Mouse (Mus musculus): Measurements from ENCODE around the gene Rgl3. TPM values are rescaled to one million over a fixed set of nuclear protein-coding genes. Genes with fewer than 3 reads are reported as not detected.
A peak's percentile ranks its signal among the peaks of the same experiment; 100 is the strongest.

The Rgl3 gene
- polyA plus RNA-seq, 1 experiment from 2014 or later = 0.70 TPM

- H3K4me2 ChIP-seq = no peak overlapping the region
- H3K27ac ChIP-seq = no peak overlapping the region
- no peak overlapping the region for H3K9ac ChIP-seq
- no peaks in the 10 kb centered on the region for H3K4me1 ChIP-seq
- H3K36me3 ChIP-seq = no peaks in the 10 kb centered on the region
- H3K27me3 ChIP-seq = no peaks in the 10 kb centered on the region
- no peak overlapping the region for H3K4me3 ChIP-seq
- ATAC-seq (ENCODE audit: insufficient number of reproducible peaks, low FRiP score, low TSS enrichment, low read depth) = no peak
- 25% methylated on average over 2 of the region's 2 CpGs for WGBS
- no peaks in the 10 kb centered on the region for H3K9me3 ChIP-seq
Measured at GRCm38 (mm10) chr9:21977972-21978371, 11.3 kb downstream of the Rgl3 start.

DNA sequence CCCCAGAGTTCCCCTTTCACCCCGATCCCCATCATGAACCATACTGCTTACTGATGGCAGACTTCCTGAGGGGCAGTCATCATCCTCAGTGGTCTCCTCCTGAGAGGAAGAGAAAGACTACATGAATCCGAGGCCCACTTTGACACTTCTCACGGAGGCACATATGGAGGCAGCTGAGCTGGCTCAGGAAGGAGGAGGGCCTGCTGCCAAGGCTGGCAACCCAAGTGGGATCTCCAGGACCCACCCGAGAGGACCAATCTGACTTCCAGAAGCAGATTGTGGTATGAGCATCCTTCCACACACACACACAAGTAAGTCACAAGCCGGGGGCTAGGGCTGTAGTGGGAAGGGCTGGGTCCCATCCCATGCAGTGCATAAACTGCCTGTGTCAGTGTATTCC is 11.9 kb downstream of the Rgl3 start:
- H3K4me1 ChIP-seq = no peaks in the 10 kb centered on the region
- H3K9me3 ChIP-seq = no peaks in the 10 kb centered on the region
- H3K36me3 ChIP-seq = no peaks in the 10 kb centered on the region
- no peaks in the 10 kb centered on the region for H3K27me3 ChIP-seq
- 89% methylated on average over 5 of the region's 5 CpGs for WGBS
- no peak overlapping the region for H3K9ac ChIP-seq
- no peak overlapping the region for H3K27ac ChIP-seq
- no peak overlapping the region for H3K4me2 ChIP-seq
- no peak for ATAC-seq (ENCODE audit: insufficient number of reproducible peaks, low FRiP score, low TSS enrichment, low read depth)
- H3K4me3 ChIP-seq = no peak overlapping the region

GRCm38 (mm10) chr9:21976626-21977175 is 12.5 kb downstream of the Rgl3 start:
- no peaks in the 10 kb centered on the region for H3K9me3 ChIP-seq
- no peaks in the 10 kb centered on the region for H3K4me1 ChIP-seq
- no peak overlapping the region for H3K9ac ChIP-seq
- no peaks in the 10 kb centered on the region for H3K36me3 ChIP-seq
- H3K4me2 ChIP-seq = no peak overlapping the region
- ATAC-seq (ENCODE audit: insufficient number of reproducible peaks, low FRiP score, low TSS enrichment, low read depth) = no peak
- H3K4me3 ChIP-seq = no peak overlapping the region
- H3K27me3 ChIP-seq = no peaks in the 10 kb centered on the region
- no peak overlapping the region for H3K27ac ChIP-seq
- 76% methylated on average over 10 of the region's 10 CpGs for WGBS

- no peak for ATAC-seq (ENCODE audit: insufficient number of reproducible peaks, low FRiP score, low TSS enrichment, low read depth)
- WGBS = 86% methylated on average over 4 of the region's 4 CpGs
- H3K27me3 ChIP-seq = no peaks in the 10 kb centered on the region
Measured at GRCm38 (mm10) chr9:21969304-21969703, 19.9 kb downstream of the Rgl3 start.

DNA sequence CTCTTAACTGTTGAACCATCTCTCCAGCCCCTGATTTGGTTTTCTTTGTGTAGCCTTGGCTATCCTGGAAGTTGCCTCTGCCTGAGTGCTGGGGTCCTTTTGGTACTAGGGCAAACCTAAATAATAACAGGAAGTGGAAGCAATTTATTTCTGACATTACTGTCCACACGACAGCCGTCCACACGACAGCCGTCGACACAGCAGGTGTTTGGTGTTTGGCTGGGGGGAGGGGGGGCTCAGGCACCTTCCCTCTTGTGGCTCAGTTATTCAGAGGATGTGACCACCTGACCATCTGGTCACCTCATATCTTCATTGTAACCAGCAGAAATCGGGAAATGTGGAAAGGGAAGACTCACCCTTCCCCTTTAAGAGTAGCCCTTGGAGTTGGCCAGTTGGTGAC is 20.4 kb downstream of the Rgl3 start:
- no peak overlapping the region for H3K9ac ChIP-seq
- H3K9me3 ChIP-seq = no peaks in the 10 kb centered on the region
- H3K36me3 ChIP-seq = no peaks in the 10 kb centered on the region
- H3K27ac ChIP-seq = no peak overlapping the region
- H3K4me2 ChIP-seq = no peak overlapping the region
- no peak overlapping the region for H3K4me3 ChIP-seq
- H3K4me1 ChIP-seq = no peaks in the 10 kb centered on the region
- WGBS = 51% methylated on average over 6 of the region's 6 CpGs
- no peak for ATAC-seq (ENCODE audit: insufficient number of reproducible peaks, low FRiP score, low TSS enrichment, low read depth)
- peaks cover 3% of the 10 kb centered on the region for H3K27me3 ChIP-seq

More at GRCm38 (mm10) chr9:21969304-21969703, 19.9 kb downstream of the Rgl3 start:
- Histone ChIP-seq H3K9ac (no peak overlapping the region), H3K4me1 (no peaks in the 10 kb centered on the region), H3K4me2 (no peak overlapping the region), H3K4me3 (no peak overlapping the region), H3K9me3 (no peaks in the 10 kb centered on the region), H3K36me3 (no peaks in the 10 kb centered on the region), H3K27ac (no peak overlapping the region)

GRCm38 (mm10) chr9:21963417-21963816 is 25.8 kb downstream of the Rgl3 start, which contains the start of gene Epor:
Gene Epor, minus strand, starts transcription at chr9:21963506.
- Histone ChIP-seq H3K4me1 (peaks cover 29% of the 10 kb centered on the region), H3K4me3 (peak within 1 kb of the TSS; percentile 45), H3K27me3 (peaks cover 54% of the 10 kb centered on the region), H3K4me2 (peak within 1 kb of the TSS; percentile 92), H3K27ac (no peak within 1 kb of the TSS), H3K36me3 (no peaks in the 10 kb centered on the region; the same call in 1 of the 2 replicates), H3K9ac (peak within 1 kb of the TSS; percentile 26), H3K9me3 (no peaks in the 10 kb centered on the region)
- 0 out of 2 replicates have a peak, but pooled peaks have one; percentile 9 for ATAC-seq (ENCODE audit: insufficient number of reproducible peaks, low FRiP score, low TSS enrichment, low read depth)
- WGBS = 28% methylated on average over 8 of the region's 8 CpGs

GRCm38 (mm10) chr9:21962416-21963059 is 26.7 kb downstream of the Rgl3 start:
- Histone ChIP-seq H3K27me3 (peaks cover 54% of the 10 kb centered on the region), H3K4me3 (peak overlapping the region; percentile 45), H3K4me2 (peak overlapping the region; percentile 92), H3K27ac (no peak overlapping the region), H3K36me3 (no peaks in the 10 kb centered on the region; the same call in 1 of the 2 replicates), H3K9me3 (no peaks in the 10 kb centered on the region), H3K9ac (peak overlapping the region; percentile 26), H3K4me1 (peaks cover 29% of the 10 kb centered on the region)
- 3% methylated on average over 34 of the region's 34 CpGs for WGBS
- peak; percentile 53; the same call in 1 of the 2 replicates for ATAC-seq (ENCODE audit: insufficient number of reproducible peaks, low FRiP score, low TSS enrichment, low read depth)

DNA sequence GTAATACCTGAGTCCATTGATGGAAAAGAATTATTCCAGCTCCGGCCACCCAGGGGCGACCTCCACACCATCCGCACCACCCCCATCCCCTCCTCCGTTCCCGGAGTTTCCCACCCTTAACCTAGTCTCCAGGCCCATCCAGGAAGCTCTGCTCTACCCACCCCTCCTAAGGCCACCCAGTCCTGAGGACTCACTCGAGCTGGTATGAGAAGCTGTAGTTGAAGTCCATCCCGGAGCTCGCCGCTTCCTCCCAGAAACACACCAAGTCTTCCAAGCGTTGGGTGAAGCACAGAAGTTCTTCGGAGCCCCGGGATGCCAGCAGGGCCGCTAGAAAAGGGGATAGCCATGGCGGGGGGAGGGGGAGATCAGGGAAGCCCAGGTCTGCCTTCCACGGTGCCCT is 27.2 kb downstream of the Rgl3 start:
- Histone ChIP-seq H3K9me3 (no peaks in the 10 kb centered on the region), H3K27ac (no peak overlapping the region), H3K9ac (peak overlapping the region; percentile 26; the same call in 1 of the 2 replicates), H3K36me3 (no peaks in the 10 kb centered on the region; the same call in 1 of the 2 replicates), H3K4me1 (peaks cover 29% of the 10 kb centered on the region), H3K27me3 (peaks cover 54% of the 10 kb centered on the region), H3K4me3 (peak overlapping the region; percentile 45), H3K4me2 (peak overlapping the region; percentile 92)
- no peak for ATAC-seq (ENCODE audit: insufficient number of reproducible peaks, low FRiP score, low TSS enrichment, low read depth)
- 0% methylated on average over 15 of the region's 15 CpGs for WGBS

GRCm38 (mm10) chr9:21961366-21961980 is 27.8 kb downstream of the Rgl3 start:
- under 1% methylated on average over 35 of the region's 35 CpGs for WGBS
- Histone ChIP-seq H3K4me3 (peak overlapping the region; percentile 45), H3K27ac (no peak overlapping the region), H3K9me3 (no peaks in the 10 kb centered on the region), H3K9ac (no peak overlapping the region), H3K36me3 (no peaks in the 10 kb centered on the region; the same call in 1 of the 2 replicates), H3K27me3 (peaks cover 54% of the 10 kb centered on the region), H3K4me2 (peak overlapping the region; percentile 92), H3K4me1 (peaks cover 32% of the 10 kb centered on the region)
- ATAC-seq (ENCODE audit: insufficient number of reproducible peaks, low FRiP score, low TSS enrichment, low read depth) = no peak

- Histone ChIP-seq H3K9me3 (no peaks in the 10 kb centered on the region), H3K4me2 (no peak overlapping the region), H3K36me3 (no peaks in the 10 kb centered on the region; the same call in 1 of the 2 replicates), H3K27me3 (peaks cover 54% of the 10 kb centered on the region), H3K4me3 (no peak overlapping the region), H3K9ac (no peak overlapping the region), H3K27ac (no peak overlapping the region), H3K4me1 (peaks cover 36% of the 10 kb centered on the region)
- 12% methylated on average over 26 of the region's 26 CpGs for WGBS
- no peak for ATAC-seq (ENCODE audit: insufficient number of reproducible peaks, low FRiP score, low TSS enrichment, low read depth)
Measured at GRCm38 (mm10) chr9:21960558-21961208, 28.6 kb downstream of the Rgl3 start.

DNA sequence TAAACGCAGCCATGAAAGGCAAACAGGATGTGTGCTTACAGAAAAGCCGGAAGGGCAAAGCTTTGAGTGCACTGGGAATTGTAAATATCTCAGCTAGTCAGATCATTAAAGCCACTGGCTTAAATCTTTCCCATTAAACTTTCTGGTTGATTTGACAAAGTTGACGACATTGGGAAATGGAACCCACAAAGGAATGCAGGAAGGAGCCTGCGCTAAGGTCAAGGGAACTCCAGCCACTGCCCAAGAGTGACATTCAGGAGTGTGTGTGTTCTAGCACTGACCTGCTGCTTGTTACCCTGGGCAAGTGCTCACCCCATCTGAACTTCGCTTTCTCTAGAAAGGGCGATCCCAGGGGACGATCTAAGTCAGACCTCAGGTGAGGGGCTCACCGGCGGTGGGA is 29.1 kb downstream of the Rgl3 start:
- Histone ChIP-seq H3K4me2 (no peak overlapping the region), H3K9ac (no peak overlapping the region), H3K4me1 (peaks cover 37% of the 10 kb centered on the region), H3K9me3 (no peaks in the 10 kb centered on the region), H3K36me3 (no peaks in the 10 kb centered on the region; the same call in 1 of the 2 replicates), H3K27me3 (peaks cover 54% of the 10 kb centered on the region), H3K27ac (no peak overlapping the region), H3K4me3 (no peak overlapping the region)
- no peak for ATAC-seq (ENCODE audit: insufficient number of reproducible peaks, low FRiP score, low TSS enrichment, low read depth)
- whole genome bisulfite sequencing = 42% methylated on average over 9 of the region's 9 CpGs

DNA sequence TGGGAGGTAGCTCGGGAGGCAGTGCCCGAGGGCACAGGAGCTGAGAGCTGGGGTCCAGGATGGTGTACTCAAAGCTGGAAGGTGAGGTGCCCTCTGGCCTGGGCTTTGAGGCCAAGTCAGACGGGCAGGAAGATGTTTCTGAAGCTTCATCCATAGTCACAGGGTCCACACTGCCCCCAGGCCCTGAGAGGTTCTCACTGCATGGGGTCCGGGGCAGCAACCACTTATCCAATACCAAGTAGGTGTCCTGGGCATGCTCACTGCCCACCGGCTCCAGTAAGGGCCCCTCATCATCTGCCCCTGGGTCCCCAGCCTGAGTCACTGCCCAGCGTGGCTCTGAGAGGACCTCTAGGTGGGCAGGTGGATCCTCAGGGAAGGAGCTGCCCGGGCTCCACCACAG is 30.0 kb downstream of the Rgl3 start:
- Histone ChIP-seq H3K9me3 (no peaks in the 10 kb centered on the region), H3K27ac (no peak overlapping the region), H3K9ac (no peak overlapping the region), H3K27me3 (peaks cover 54% of the 10 kb centered on the region), H3K36me3 (no peaks in the 10 kb centered on the region; the same call in 1 of the 2 replicates), H3K4me2 (no peak overlapping the region), H3K4me3 (no peak overlapping the region), H3K4me1 (peaks cover 39% of the 10 kb centered on the region)
- no peak for ATAC-seq (ENCODE audit: insufficient number of reproducible peaks, low FRiP score, low TSS enrichment, low read depth)
- 85% methylated on average over 7 of the region's 7 CpGs for WGBS
